Mouse (Mus musculus) lung, embryonic 14.5 days (tissue): ENCODE results near the gene Zyx. TPM values are rescaled to one million over a fixed set of nuclear protein-coding genes. Genes with fewer than 3 reads are reported as not detected.

Experiments used
- ATAC-seq: fragments of 200-750 bp; cut with Nextera tagmentation; 2 replicates; pipeline ENCODE4 v1.8.0; 2017; ENCODE audit warnings: mild to moderate bottlenecking, moderate TSS enrichment, moderate library complexity; ENCODE audit not compliant: insufficient read depth
- DNase-seq: peaks from one replicate; pipeline ENCODE4 v3.0.0-alpha.2; 2015
- H3K27ac ChIP-seq: fragments of 300-500 bp; sonication (generic); 2 replicates; pipeline ENCODE4 v1.5.1; 2014; ENCODE audit warnings: low read depth, mild to moderate bottlenecking, moderate library complexity
- H3K27me3 ChIP-seq: fragments of 300-500 bp; sonication (generic); 2 replicates; pipeline ENCODE4 v1.6.1; 2014; ENCODE audit warnings: low read length, control low read depth; ENCODE audit not compliant: insufficient read depth
- H3K36me3 ChIP-seq: fragments of 300-500 bp; sonication (generic); 2 replicates; pipeline ENCODE4 v1.6.1; 2014; ENCODE audit warnings: control low read depth; ENCODE audit not compliant: insufficient read depth
- H3K4me1 ChIP-seq: fragments of 300-500 bp; sonication (generic); 2 replicates; pipeline ENCODE4 v1.6.1; 2014; ENCODE audit warnings: antibody characterized with exemption, control low read depth; ENCODE audit not compliant: insufficient read depth
- H3K4me2 ChIP-seq: fragments of 300-500 bp; sonication (generic); 2 replicates; pipeline ENCODE4 v1.6.1; 2014; ENCODE audit warnings: mild to moderate bottlenecking
- H3K4me3 ChIP-seq: fragments of 300-500 bp; sonication (generic); 2 replicates; pipeline ENCODE4 v1.5.1; 2014; ENCODE audit warnings: low read depth, low read length
- H3K9ac ChIP-seq: fragments of 300-500 bp; sonication (generic); 2 replicates; pipeline ENCODE4 v1.6.1; 2014
- H3K9me3 ChIP-seq: fragments of 300-500 bp; sonication (generic); 2 replicates; pipeline ENCODE4 v1.6.1; 2016; ENCODE audit warnings: low read depth, low read length, control low read depth
- CTCF ChIP-seq: IDR thresholded peaks from 2 replicates; pipeline ENCODE4 v1.5.1; 2016; ENCODE audit warnings: antibody characterized with exemption, low read depth
- WGBS: fragments of 180-500 bp; shearing (Covaris S2); extraction: QIAGEN DNeasy Blood & Tissue Kit; methylation state at CpG from one replicate; pipeline ENCODE4 v1.1.7; 2014; 5-methylcytosine and 5-hydroxymethylcytosine counted together
- polyA plus RNA-seq: library from polyadenylated mRNA; unstranded; fragments of >200 nt; fragmentation: Nextera tagmentation; extraction: Ambion mirVana; gene quantifications from 2 replicates; pipeline ENCODE4 v1.2.1, GENCODE M21; 2014

The Zyx gene
- polyA plus RNA-seq, 1 experiment from 2014 or later = 194 TPM

DNA sequence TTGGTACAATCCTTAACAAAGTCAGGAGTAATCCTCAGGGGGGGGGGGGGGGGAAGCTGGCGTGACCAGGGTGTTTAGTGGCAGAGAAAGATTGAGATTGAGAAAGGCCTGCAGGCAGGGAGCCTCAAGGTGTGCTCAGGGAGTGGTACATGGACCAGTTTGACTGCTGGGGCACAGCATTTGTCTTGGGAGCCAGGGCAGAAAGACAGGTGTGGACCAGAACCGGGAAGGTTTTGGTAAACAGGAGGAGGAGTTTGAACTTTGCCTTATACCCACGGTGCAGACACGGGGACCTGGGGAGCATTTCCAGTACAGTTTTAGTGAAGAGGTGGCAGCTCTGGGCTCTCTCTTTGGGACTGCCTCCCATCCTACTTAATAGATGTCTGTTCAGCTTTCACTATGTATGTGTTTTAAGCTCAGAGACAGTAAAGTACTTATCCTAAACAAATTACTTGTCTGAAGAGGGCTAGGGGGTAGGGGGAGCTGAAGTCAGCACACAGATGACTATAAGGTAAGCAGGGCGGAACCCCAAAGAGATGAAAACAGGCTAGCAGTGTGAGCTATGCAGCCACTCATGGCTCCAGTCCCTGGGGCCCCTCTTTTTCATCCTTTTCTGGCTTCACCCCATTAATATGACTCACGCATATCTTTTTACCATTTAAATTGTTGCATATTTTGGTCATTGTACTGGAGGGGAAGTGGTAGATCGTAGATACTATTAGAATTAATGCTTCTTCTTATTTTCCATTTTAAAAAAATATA lies 24.4 kb downstream of the Zyx start:
- no peaks in the 10 kb centered on the region for H3K9me3 ChIP-seq
- no peak overlapping the region for H3K9ac ChIP-seq
- no peak for ATAC-seq

DNA sequence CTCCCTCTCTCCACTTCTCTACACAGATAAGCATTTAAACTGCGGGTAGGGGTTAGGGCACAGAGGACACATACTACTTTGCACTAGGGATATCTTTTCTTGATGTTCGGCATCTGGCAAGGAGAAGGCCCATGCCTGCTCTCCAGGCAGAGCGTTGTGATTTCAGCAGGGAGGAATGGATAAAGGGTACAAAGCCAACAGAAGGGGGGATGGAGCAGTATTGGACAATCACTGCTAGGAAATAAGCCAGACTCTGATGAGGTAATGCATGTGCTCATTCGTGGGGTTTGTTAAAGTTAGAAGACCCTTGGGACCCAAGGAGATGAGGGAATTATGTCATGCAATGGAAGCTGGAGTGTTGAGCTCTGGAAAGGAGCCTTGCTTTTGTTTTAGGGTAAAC lies 25.3 kb downstream of the Zyx start:
- DNase-seq = no peak
- H3K4me2 ChIP-seq = no peak overlapping the region
- no peak for ATAC-seq
- no peaks in the 10 kb centered on the region for H3K9me3 ChIP-seq
- no peak for TF ChIP-seq CTCF
- H3K27me3 ChIP-seq = no peaks in the 10 kb centered on the region
- H3K36me3 ChIP-seq = no peaks in the 10 kb centered on the region
- no peak overlapping the region for H3K9ac ChIP-seq
- H3K27ac ChIP-seq = no peak overlapping the region
- H3K4me3 ChIP-seq = no peak overlapping the region
- WGBS = 77% methylated on average over 4 of the region's 4 CpGs
- H3K4me1 ChIP-seq = peaks cover 17% of the 10 kb centered on the region

More for the DNA sequence above, 24.4 kb downstream of the Zyx start:
- Histone ChIP-seq H3K36me3 (no peaks in the 10 kb centered on the region), H3K4me1 (peaks cover 17% of the 10 kb centered on the region), H3K4me3 (peak overlapping the region; percentile 55), H3K4me2 (peak overlapping the region; percentile 91), H3K27ac (no peak overlapping the region), H3K27me3 (no peaks in the 10 kb centered on the region)
- no peak for TF ChIP-seq CTCF
- WGBS = 38% methylated on average over 7 of the region's 7 CpGs
- no peak for DNase-seq

DNA sequence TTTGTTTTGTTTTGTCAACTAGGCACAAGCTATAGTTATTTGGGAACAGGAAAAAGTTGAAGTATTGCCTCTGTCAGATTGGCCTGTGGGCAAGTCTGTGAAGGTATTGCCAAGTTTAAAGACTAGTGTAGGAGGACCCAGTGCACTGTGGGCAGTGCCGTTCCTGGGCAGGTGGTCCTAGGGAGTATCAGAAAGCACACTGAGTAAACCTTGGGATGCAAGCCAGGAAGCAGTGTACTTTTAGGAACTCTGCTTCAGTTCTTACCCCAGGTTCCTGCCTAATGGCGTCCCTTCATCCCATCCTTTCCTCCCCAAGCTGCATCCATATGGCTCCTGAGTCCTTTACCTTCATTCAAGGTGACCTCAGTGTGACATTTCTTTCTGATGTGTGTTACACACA lies 25.7 kb downstream of the Zyx start:
- Histone ChIP-seq H3K4me1 (peaks cover 17% of the 10 kb centered on the region), H3K27ac (no peak overlapping the region), H3K9ac (no peak overlapping the region), H3K4me2 (no peak overlapping the region), H3K9me3 (no peaks in the 10 kb centered on the region), H3K36me3 (no peaks in the 10 kb centered on the region), H3K4me3 (no peak overlapping the region), H3K27me3 (no peaks in the 10 kb centered on the region)
- TF ChIP-seq CTCF = no peak
- no peak for DNase-seq
- ATAC-seq = no peak
- 81% methylated on average over 2 of the region's 2 CpGs for WGBS

DNA sequence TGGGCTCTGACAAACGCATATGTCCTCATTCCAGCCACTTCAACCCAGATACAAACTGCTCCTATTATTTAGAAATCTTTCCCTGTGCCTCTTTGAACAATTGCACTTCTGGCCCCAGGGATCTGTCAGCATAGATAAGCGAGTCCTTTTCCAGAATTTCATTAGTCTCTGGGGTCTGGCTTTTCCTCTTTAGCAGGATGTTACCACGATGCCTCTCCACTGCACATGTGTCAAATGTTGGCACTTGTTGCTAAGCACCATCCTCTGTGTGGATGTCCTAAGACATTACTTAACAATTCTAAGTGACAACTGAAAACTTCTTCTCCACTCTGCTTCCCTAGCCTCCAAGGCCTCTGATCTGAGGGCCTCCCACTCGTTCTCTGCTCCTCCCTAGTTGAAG lies 26.6 kb downstream of the Zyx start:
- Histone ChIP-seq H3K36me3 (no peaks in the 10 kb centered on the region), H3K4me1 (peaks cover 15% of the 10 kb centered on the region), H3K4me3 (no peak overlapping the region), H3K27ac (no peak overlapping the region), H3K4me2 (no peak overlapping the region), H3K9ac (no peak overlapping the region), H3K27me3 (no peaks in the 10 kb centered on the region), H3K9me3 (no peaks in the 10 kb centered on the region)
- ATAC-seq = no peak
- no peak for TF ChIP-seq CTCF
- 10% methylated on average over 4 of the region's 4 CpGs for WGBS
- DNase-seq = no peak

DNA sequence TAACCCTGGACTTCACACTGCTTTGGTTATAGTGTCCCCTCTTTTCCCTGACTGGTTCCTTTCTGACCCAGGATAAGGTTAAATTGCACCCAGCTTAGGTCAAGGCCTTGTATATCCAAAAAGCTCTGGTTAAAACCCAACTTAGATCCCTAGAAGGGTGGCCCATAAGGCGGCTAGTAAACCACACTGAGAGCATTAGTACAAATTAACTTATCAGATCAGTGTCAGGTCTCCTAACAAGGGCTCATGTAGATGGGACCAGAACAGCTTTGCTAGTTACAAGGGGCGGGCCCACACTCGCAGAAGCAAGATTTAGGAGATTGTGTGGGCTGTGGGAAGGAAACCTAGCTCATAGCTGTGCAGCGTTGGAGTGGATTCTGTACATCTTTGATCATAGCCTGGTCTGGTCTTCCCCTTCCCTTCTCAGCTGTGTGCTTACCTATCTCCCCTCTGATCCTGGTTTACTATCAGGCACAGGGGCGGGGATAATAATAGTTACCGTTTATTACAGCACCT lies 27.1 kb downstream of the Zyx start:
- Histone ChIP-seq H3K4me2 (no peak overlapping the region), H3K9me3 (no peaks in the 10 kb centered on the region), H3K9ac (no peak overlapping the region), H3K27ac (no peak overlapping the region), H3K4me3 (no peak overlapping the region), H3K36me3 (no peaks in the 10 kb centered on the region), H3K27me3 (no peaks in the 10 kb centered on the region), H3K4me1 (peaks cover 11% of the 10 kb centered on the region)
- 66% methylated on average over 6 of the region's 6 CpGs for WGBS
- TF ChIP-seq CTCF = no peak
- DNase-seq (no peak), ATAC-seq (no peak)

DNA sequence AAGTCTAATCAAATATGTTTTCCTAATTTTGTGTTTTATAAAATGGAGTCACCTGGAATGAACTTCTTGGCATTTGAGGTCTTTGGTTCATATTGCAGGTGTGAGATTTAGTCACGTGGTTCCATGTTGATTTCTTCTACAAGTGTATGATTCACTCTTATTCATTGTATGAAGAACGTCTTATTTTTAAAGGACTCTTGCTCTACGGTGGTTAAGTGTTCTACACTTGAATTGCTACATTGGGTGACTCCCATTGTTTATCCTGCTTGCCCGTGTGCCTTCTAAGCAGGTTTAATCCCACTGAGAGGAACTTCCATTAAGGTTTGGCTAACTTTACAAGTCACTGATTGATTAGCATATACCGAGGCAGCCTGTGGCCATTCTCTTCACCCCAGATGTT lies 27.9 kb downstream of the Zyx start:
- no peaks in the 10 kb centered on the region for H3K9me3 ChIP-seq
- TF ChIP-seq CTCF = no peak
- no peak overlapping the region for H3K4me3 ChIP-seq
- DNase-seq (no peak), ATAC-seq (no peak)
- H3K36me3 ChIP-seq = no peaks in the 10 kb centered on the region
- no peak overlapping the region for H3K4me2 ChIP-seq
- peaks cover 7% of the 10 kb centered on the region for H3K4me1 ChIP-seq
- H3K9ac ChIP-seq = no peak overlapping the region
- H3K27me3 ChIP-seq = no peaks in the 10 kb centered on the region
- 68% methylated on average over 5 of the region's 5 CpGs for WGBS
- no peak overlapping the region for H3K27ac ChIP-seq

DNA sequence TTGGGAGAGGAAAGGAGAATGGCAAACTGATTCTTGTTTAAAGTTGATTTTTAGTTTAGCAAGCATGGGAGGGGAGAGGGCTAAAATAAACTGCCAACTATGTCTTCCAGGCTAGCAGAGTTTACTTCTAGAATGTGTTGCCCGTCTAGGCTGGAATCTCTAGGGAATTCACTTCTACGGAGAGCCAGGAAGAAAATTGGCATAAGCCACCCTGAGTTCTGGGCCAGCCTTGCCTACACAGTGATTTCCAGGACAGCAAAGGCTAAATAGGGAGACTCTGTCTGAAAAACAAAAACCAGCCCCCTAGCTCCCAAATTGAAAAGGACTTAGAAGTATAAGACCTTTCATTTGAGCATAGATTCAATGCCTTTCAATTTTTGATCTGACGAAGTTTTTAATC lies 30.1 kb downstream of the Zyx start:
- no peak for TF ChIP-seq CTCF
- DNase-seq = no peak
- H3K27me3 ChIP-seq = no peaks in the 10 kb centered on the region
- no peaks in the 10 kb centered on the region for H3K36me3 ChIP-seq
- H3K9ac ChIP-seq = no peak overlapping the region
- no peak overlapping the region for H3K4me2 ChIP-seq
- WGBS = 51% methylated on average over 3 of the region's 3 CpGs
- H3K27ac ChIP-seq = no peak overlapping the region
- no peaks in the 10 kb centered on the region for H3K9me3 ChIP-seq
- ATAC-seq = no peak
- H3K4me3 ChIP-seq = no peak overlapping the region
- H3K4me1 ChIP-seq = no peaks in the 10 kb centered on the region
